Mouse (Mus musculus) B cell, adult 2 months (primary cell): ENCODE results near the gene Robo2.

Source experiments
- DNase-seq, 2 experiments: peaks; one replicate each; pipeline ENCODE4 v3.0.0; 2022

The Robo2 gene

DNA sequence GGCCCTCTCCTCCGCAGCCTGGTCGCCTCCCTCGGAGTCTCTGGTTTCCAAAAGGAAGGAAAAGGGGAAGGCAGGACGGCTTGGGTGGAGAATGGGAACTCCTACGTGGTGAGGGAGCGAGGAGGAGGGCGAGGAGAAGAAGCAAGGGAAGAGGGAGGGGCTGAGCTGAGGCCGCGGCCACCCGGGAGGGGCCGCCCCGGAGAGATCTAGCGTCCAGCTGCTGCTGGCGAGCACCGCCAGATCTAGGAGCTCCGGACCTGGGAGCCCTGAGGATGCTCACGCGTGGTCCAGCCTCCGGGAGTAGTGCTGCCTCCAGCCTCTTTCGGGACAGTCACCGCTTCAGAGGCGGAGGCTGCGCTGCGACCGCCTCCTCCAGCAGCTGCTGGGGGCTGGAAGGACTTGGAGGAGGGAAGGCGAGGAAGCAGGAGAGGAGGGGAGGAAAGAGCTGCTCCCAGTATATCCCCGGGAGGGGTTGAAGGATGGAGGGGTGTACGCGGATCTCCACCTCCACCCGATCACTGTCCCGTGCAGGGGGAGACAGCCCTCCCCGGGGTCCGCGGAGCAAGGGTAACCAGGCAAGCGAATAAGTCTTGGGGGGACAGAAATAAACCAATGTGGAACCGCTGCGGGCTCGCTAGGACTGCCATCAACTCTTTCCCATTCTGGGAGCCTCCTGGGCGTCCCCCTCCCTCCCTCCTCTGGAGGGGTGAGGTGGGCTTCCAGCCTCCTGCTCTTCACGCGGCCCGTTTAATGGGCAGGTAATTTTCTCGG lies at the start of gene Robo2:
Robo2 (minus strand) TSS at position 345 of the 771 bp plus-strand sequence.
- no peak for DNase-seq

DNA sequence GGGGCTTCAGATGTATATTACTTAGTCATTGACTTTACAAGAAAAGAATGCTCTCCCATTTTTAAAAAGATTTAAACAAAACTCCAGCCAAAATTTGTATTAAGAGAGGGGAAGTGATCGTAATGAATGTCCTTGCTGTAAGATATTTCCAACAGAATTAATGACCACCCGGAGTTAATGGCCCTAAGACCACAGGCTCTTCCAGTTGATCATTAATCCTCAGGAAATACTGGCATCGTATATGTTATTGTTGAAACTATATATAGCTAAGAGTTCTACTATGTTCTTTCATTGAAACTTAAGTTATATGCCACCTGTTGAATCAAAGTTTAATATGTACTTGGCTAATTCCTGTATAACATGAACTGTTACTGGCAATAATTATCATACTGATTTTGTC lies 46.5 kb upstream of the Robo2 start:
- no peak for DNase-seq

DNA sequence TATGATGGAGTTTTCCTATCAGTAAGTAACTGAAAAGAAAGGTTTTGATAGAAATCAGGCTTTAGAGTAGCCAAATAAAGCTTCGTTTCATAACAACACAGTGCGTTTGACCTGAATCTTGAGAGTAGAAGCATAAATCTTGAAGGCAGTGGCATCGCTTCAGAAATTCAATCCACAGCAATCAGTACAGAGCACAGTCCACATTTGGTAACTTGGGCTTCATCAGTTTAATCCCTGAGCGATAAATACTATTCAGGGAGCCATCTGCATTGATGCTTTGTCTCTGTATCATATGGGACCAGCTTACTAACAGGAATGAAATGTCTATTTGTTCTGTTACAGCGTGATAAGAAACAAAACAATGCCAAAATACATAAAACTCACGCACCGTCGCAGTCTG lies 46.1 kb upstream of the Robo2 start:
- no peak for DNase-seq

DNA sequence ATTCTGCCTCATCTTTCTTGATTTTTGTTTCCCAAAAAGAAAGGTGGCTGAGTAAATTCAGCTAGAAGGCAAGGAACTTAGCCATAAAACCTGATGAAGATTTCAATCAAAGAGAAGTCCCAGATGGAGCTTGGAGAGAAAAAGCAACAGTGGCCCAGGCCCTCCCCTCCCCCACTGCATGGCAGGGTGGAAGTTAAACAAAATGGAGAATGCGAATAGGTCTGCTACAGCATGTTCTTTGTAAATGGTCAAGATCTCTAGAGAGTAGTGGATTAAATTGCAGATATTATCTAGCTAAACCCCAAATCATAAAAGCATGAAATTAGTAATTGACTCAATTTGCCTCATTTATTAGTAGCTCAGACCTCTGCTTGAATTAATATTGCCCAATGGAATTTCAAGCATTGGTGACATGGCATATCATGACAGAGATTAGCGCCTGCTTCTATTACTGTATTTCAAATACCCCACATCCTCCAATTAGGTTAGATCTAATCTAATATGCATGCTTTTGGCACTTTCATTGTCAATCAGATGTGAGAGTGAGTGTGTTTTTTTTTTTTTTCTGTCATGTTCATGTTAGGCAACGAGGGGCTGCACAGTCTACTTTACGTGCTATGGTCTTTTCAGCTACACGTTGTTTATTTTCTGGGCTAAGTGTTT lies 45.3 kb upstream of the Robo2 start:
- DNase-seq: no peak

DNA sequence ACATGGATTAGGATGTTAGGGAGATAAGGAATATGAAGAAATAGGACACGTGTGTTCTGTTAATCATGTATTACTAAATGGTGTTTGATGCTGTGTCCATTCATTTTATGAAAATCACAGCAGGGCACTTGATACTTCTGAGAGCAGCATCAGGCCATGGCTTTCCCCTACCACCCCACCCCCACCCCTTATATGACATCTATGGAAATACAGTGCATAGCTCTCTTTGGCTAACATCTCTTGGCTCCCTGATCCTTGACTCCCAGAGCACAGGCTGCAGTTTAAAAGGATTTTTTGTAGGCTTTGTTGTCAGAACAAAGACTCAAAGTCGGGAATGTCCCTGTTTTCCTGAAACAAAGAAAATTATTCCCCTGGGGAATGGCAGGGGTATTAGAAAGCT lies 43.6 kb upstream of the Robo2 start:
- no peak for DNase-seq

DNA sequence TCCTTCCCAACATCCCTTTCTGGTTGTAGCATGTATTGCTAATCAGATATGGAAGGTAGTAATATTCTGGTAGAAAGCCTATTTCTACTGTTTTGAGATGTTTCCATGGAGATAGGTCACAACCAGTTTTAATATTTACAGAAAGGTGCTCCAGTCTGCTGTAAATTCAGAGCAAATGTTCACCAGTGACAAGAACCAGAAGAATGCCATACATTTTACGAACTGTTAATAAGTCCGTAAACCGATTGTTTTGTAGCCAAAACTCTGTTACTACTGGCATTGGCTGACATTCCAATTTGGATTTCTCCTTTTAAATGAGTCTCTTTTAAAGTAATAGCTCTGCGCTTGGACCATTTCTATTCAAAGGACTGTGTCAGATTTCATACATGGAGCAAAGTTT lies 36.4 kb upstream of the Robo2 start:
- DNase-seq: no peak

DNA sequence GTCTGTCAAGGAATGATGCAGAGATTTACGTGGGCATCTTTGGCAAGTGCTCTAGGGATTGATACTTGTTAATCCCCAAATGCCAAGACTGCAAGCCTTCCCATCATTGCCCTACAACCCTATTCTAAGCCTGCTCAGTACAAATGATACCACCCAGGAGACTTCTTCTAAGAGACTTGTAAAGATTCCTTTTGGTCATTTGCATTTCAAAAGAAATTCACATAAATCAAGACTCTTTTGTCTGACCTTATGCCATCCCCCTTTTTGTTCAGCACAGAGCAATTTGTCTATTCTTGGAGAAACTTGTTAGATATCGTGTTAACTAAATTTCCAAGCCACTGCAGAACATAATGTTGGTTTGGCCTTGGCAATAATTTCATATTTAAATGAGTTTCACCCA lies 15.4 kb upstream of the Robo2 start:
- no peak for DNase-seq

DNA sequence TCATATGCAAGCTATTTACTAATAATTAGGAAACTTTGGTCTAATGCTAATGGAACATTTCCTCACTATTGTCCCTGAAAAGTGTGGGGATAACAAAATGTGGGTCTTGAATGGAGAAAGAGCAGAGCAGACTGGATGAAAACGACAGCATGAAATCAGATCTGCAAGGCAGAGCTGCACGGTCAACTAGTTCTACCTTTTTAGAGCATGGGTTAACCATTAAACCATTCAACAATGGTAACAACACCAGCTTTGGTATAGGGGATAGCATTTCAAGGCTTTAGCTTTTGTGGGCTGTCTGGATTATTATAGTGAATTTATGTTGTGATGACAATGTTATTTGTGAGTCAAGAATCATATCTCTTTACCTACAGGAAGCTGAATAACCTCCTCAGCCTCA lies 8.7 kb upstream of the Robo2 start:
- DNase-seq: no peak

DNA sequence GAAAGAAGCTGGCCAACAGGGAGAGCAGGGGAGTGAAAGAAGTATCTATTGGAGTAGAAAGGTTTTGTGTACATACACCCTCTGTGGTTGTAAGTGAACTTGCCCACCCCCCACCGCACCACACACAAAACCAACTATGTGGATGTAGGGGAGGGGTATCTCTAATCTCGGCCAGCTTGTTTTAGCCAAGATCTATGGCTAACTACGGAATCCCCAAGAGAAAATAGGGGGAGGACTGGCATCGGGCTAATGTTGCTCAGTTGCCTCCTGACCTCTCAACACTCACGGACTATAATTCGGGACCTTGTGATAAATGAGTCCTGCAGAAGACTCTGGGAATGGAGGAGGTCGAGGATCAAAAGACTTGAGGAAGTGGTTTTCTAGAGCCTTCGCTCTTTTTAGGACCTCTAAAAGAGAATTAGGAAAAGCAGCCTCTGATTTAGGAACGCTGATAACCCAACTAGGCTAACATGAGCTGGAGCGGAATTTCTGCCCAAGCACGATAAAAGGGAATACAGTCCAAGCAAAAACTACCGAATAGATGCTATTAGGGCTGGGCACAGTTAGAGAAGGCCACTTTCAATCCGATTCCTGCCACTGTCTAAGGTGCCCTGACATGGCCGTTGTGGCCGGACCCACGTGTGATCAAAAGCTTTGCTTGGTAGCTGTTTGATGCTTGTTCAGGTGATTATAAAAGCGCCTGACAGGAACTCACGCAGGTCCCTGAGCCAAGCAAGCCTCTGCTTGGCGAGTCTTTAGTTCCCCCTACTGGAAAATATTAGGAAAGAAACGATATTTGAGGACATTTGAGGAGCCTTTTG lies 1.1 kb upstream of the Robo2 start:
- no peak for DNase-seq

DNA sequence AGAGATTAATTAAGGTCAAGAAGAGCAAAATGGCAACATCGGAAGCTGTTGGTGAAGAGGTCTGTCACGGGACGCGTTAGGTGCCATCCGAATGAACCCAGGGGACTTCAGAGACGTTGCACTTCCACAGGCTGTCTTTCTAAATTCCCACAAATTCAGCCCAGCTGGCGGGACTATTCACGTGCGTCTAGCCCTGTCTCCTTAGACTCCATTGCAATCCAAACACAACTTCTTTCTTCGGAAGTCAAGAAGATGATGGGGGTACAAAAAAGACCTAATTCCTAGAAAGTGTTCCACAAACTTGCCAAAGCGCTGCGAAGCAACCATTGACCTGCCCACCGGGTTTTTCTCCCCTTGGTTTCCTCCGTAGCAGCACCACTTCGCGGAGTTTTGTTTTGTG lies 604 bp downstream of the Robo2 start:
- DNase-seq: no peak

DNA sequence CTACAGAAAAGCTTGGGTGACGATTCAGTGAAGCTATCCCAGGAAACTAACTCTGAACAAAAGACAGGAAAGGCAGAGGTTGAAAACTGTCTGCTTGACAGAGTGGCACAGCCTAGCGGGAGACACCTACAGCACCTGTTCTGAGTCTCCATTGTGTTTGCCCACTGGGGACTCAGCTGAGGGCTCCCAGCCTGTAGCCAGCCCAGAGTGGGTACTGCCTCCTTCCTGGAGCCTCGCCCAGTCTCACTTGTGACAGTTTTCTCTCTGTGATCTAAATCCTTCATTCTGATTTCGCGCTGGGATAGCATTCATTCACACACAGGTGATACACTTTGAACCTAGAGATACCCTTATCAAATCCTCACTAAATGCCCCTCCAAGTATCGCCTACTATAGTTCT lies 1.5 kb downstream of the Robo2 start:
- DNase-seq: no peak

DNA sequence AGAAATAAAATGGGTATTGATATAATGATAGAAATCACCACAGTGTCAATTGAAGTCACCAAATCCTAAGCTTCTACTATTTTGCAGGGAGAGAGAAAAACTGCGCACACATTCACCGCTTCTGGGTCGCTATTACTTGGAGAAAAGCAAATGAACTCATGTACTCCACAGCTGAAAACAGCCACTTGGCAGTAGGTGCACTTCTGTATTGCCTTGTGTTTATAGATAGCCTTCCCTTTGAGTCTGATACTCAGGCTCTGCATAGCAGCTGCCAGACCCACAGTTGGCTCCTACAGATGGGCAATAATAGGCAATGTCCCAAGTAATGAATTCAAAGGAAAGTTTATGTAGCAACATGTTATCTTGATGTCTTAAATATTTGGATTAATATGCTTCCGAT lies 2.1 kb downstream of the Robo2 start:
- DNase-seq: no peak

DNA sequence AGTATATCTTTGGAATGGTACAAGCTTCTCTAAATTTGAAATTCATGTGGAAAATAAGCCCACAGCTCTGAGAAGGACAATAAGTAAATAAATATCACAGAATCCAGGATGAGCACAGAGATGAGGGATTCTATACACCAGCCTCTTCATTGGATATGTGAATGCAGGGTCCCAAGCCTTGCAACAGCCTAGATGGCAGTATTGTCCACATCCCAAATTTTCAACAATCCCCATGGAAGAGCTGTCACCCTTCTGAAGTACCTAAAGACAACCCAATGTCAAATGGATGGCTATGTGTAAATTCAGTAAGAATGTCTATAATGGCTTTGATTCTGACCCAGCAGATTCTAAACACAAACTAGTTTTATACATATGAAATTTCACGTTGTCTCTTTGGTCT lies 3.1 kb downstream of the Robo2 start:
- DNase-seq: no peak

DNA sequence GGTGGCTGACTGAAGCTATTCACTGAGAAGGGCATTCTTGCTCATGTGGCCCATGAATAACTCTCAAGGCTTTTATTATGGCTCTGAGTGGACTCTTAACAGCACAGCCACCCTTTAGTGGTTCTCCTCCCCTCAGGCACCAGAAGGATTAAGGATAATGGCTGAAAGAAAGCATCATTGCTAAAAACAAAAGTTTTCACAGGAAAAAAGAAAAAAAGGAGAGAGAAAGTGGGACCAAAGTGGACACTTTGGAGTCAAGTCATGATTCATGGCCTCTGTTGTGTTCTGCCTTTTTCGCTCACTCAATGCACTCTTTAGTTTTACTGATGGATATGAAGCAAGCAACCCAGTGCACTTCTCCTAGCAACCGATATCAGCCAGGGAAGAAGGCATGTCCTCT lies 14.3 kb downstream of the Robo2 start:
- no peak for DNase-seq

DNA sequence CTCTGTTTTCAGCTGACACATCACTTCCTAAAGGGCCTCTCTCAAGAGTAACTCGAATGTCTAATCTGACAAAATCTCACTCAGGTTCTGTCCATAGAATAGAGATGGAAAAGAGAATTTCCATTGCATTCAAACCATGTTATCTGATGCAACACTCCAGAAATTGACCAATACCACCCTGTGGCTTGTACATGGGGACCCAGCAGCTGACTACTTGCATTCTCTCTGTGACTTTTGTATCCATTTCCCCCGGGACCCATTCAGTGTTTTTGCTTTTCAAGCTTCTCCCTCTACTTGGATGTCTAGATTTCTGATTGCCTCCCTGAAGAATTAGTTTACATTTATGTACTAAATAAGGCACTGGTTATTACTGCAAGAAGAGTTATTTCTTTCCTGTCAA lies 15.9 kb downstream of the Robo2 start:
- no peak for DNase-seq

DNA sequence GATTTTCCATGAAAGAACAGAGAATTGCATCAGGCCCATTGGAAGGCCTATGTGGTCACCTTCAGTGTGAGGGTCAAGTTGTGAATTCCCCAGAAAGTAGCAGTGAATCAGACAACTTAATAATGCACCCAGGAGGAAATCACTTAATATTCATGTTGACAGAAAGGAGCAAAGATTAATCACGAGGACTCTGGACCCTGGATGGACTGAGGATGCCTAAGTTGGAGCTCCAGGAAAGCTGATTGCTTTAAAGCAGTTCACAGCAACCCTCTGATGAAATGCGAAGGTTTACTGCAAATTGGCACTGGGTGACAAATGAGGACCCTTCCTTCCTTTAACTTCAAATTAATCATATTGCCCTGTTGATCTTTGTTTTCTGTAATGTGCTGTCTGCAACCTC lies 32.2 kb downstream of the Robo2 start:
- no peak for DNase-seq

DNA sequence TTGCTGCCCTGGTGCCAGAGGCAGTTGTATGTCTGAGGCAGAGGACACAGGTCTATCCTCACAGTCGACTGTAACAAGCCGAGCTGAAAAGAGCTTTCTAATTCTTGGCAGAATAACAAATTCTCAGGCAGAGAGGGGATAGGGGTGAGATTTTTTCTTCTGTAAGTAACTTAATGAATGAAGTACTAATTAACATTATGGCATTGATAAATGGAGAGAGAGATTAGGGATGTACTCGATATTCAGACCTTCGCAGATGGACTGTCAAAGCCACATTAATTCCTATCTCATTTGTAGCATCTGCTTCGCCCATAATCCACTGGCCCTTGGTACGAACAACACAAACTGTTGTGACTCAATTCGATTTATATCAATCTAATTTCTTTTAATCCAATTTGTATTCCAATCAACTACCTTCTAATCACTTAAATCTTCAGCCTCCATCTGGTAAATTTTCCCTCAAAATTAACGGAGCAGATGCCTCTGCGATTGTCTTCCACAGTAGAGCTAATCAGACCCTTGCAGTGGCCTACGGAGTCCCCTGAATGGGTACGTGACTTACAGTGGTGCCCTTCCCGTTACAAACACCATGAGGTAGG lies 36.2 kb downstream of the Robo2 start:
- DNase-seq: no peak

DNA sequence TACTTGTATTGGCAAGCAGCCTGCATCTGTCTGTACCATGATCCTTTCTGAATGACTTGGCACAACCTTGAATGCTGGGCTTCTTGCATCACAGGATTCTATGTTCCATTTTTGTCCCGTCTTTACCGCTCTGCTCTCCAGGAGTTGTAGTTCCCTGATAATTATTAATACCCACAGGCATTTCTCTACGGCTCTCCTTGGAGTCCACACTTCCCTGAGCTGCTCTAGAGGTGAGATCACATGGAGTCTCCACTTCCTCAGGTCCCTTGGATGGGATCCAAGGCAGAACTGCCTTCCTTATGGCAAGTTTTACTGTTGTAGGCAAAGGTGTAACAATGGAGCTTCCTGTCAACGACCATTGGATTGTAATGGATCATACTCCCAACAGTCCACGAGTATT lies 37.1 kb downstream of the Robo2 start:
- no peak for DNase-seq

DNA sequence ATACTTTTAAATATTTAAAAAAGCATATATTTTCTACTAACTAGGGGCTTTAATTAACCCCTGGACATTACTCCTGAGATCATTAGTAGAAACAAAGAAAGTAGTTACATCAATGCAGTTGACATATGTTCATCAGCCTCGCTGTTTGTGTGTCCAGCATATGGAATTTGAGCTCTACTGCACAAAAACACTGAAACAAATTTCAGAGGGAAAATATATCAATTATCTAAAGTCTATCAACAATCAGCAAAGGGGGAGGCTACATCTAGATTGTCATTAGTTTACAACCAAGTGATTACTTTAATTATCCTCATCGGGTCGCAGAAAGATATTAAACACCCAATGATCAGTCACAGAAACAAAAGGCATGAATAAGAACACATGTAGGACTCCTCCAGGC lies 38.2 kb downstream of the Robo2 start:
- no peak for DNase-seq

DNA sequence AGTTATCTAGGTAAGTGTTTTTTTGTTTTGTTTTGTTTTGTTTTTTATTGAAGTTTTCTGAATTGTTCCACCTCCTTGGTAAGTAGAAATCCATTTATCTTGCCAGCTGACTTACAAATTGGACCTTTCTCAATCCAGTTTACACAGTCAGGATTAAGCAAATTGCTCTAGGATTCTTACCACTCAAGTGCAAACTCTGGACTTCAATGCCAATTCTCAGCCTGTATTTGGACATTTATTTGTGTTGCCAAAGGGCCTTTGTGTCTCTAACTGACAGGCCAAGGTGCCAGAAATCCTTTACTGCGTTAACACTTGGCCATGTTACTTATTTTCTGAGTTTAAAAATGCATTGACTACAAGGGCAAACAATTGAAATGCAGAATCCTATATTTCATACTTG lies 38.7 kb downstream of the Robo2 start:
- DNase-seq: no peak

DNA sequence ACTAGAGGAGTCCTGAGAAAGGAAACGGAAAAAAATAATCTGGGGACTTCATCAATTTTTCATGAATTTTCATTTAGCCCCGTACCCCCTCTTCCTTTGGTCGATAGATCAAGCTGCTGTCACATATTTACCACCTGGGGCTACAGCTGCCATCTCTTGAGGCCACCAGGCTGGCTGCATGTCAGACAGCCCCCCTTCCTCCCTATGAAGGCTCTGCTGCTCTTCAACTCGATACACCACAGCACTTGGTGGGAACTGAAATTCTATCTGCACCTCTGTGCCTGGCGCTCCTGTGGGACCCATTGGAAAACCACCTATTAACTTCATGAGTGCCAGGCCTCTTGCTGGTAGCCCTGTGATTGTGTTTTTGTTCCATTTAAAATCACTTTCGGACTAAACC lies 63.2 kb downstream of the Robo2 start:
- DNase-seq: no peak

DNA sequence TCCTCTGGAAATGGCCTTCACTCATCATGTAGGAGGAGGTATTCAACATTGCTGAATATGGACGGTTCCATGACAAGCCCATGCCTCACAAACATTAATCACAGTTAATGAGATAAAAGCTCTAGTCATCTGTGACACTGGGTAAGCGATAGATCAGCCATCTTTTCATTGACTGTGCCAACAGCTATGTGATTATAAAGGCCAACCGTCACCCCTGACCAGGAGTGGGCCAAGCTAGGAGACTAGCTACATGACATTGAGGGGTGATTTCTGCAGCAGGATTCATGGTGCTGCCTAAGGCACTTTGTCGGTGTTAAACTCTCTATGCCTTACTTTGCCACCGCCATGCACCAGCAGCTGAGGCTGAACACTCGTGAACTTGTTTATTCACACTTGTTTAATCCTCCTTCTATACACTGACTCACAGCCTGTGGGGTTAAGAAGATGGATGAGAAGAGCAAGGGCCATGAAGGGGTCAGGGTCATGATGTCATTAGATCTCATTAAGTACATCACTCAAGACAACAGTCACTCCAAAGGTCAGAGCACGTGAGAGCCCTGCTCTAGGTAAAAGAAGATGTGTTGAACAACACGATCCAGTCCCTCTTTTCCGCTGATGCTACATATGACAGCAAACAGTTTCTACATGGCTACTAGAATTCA lies 72.5 kb downstream of the Robo2 start:
- DNase-seq: no peak
